Mouse (Mus musculus) liver, adult 2 months (tissue): ENCODE results near the gene Acot8. TPM values are rescaled to one million over a fixed set of nuclear protein-coding genes. Genes with fewer than 3 reads are reported as not detected.

Experiments
- DNase-seq: peaks from one replicate; pipeline ENCODE4 v3.0.0-alpha.2; 2011; ENCODE audit warnings: low read depth, low spot score; ENCODE audit errors: extremely low read depth
- H3K27ac ChIP-seq: fragments of 200-500 bp; replicated peaks from 2 replicates; pipeline ENCODE4 v1.5.1; 2012; ENCODE audit warnings: low read depth, mild to moderate bottlenecking, control low read depth, inconsistent platforms, low read length; ENCODE audit not compliant: insufficient read depth
- H3K27me3 ChIP-seq: fragments of 200-500 bp; 2 replicates; pipeline ENCODE4 v1.6.1; 2012; ENCODE audit warnings: mild to moderate bottlenecking, moderate library complexity, low read length, inconsistent platforms; ENCODE audit not compliant: control insufficient read depth, insufficient read depth
- H3K36me3 ChIP-seq: fragments of 200-500 bp; 2 replicates; pipeline ENCODE4 v1.6.1; 2012; ENCODE audit warnings: low read length, inconsistent platforms; ENCODE audit not compliant: control insufficient read depth, insufficient read depth
- H3K4me1 ChIP-seq: fragments of 200-500 bp; 2 replicates; pipeline ENCODE4 v1.6.1; 2011; ENCODE audit warnings: low read length; ENCODE audit not compliant: control insufficient read depth, insufficient read depth
- H3K4me3 ChIP-seq: fragments of 200-500 bp; 2 replicates; pipeline ENCODE4 v1.5.1; 2011; ENCODE audit warnings: low read depth, mild to moderate bottlenecking, control low read depth, low read length, moderate library complexity; ENCODE audit not compliant: insufficient read depth
- H3K79me2 ChIP-seq: fragments of 200-500 bp; 2 replicates; pipeline ENCODE4 v1.6.1; 2012; ENCODE audit warnings: inconsistent platforms, mild to moderate bottlenecking, low read length, moderate library complexity; ENCODE audit not compliant: control insufficient read depth, insufficient read depth
- H3K9ac ChIP-seq: fragments of 200-500 bp; 2 replicates; pipeline ENCODE4 v1.6.1; 2012; ENCODE audit warnings: low read depth, mild to moderate bottlenecking, control low read depth, inconsistent platforms, low read length
- CTCF ChIP-seq: fragments of 200-500 bp; IDR thresholded peaks from 2 replicates; pipeline ENCODE4 v1.5.1; 2011; ENCODE audit warnings: low read depth, low read length, control low read depth
- POLR2A ChIP-seq: fragments of 200-500 bp; IDR thresholded peaks from 2 replicates; pipeline ENCODE4 v1.6.1; 2011; ENCODE audit warnings: low read length, control low read depth; ENCODE audit not compliant: insufficient read depth; ENCODE audit errors: extremely low read depth
- WGBS: fragments of 180-500 bp; shearing (Covaris S2); methylation state at CpG from one replicate; pipeline ENCODE4 v1.1.7; 2018; 5-methylcytosine and 5-hydroxymethylcytosine counted together
- polyA plus RNA-seq: library from polyadenylated mRNA; depleted of rRNA; stranded (reverse); fragments of >200 nt; gene quantifications from 2 replicates; pipeline ENCODE4 v1.2.3, GENCODE M21; 2012
- total RNA-seq: library from RNA; depleted of rRNA; stranded (reverse); fragments of >200 nt; gene quantifications from 2 replicates; pipeline ENCODE4 v1.2.3, GENCODE M21; 2014

Acot8 gene
- total and polyA plus RNA-seq, 2 experiments: 25.8 to 46.1 TPM

GRCm38 (mm10) chr2:164761502-164761901 is 43.2 kb downstream of the Acot8 start:
- H3K79me2 ChIP-seq: no peaks in the 10 kb centered on the region
- no peaks in the 10 kb centered on the region for H3K27me3 ChIP-seq
- no peak for DNase-seq
- no peaks in the 10 kb centered on the region for H3K4me1 ChIP-seq
- no peak overlapping the region for H3K9ac ChIP-seq
- WGBS: 100% methylated on average over 2 of the region's 2 CpGs
- peaks cover 28% of the 10 kb centered on the region for H3K36me3 ChIP-seq
- no peak overlapping the region for H3K27ac ChIP-seq
- TF ChIP-seq CTCF: no peak
- no peak for TF ChIP-seq POLR2A
- H3K4me3 ChIP-seq: no peak overlapping the region

DNA sequence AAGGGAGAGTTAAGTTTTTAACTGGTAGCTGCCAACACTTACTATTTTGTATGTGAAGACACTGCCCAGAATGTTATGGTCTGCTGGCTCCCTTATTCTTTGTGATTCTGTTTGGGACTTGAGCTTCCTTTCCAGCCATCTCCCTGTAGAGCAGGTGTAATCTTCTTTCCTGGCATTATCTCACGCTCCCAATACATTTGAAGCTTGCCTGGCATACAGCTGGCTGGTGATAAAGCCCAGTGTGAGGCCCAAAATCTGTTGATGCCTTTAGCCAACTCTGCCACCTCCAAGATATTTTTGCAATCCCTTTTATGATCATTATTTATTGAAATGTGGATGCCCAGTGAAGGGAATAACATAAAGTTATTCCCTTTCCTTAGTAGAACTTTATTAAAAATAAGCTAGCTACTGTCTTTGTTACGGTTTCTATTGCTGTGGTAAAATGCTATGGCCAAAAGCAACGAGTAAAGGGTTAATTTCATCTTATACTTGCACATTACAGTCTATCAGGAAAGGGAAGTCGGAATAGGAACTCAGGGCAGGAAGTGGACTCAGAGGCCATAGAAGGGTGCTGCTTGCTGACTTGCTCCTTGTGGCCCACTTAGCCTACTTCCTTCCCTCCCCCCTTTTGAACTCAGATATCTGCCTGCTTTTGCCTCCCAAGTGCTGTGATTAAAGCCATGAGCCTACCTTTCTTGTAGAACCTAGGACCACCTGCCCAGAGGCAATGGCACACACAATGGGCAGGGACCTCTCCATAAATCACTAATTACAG is 44.4 kb downstream of the Acot8 start:
- peaks cover 37% of the 10 kb centered on the region for H3K36me3 ChIP-seq
- TF ChIP-seq CTCF (no peak), POLR2A (no peak)
- H3K27me3 ChIP-seq: no peaks in the 10 kb centered on the region
- no peaks in the 10 kb centered on the region for H3K79me2 ChIP-seq
- H3K4me1 ChIP-seq: no peaks in the 10 kb centered on the region
- 68% methylated on average over 4 of the region's 4 CpGs for WGBS
- H3K9ac ChIP-seq: no peak overlapping the region
- no peak overlapping the region for H3K4me3 ChIP-seq
- DNase-seq: peak; percentile 27
- no peak overlapping the region for H3K27ac ChIP-seq

DNA sequence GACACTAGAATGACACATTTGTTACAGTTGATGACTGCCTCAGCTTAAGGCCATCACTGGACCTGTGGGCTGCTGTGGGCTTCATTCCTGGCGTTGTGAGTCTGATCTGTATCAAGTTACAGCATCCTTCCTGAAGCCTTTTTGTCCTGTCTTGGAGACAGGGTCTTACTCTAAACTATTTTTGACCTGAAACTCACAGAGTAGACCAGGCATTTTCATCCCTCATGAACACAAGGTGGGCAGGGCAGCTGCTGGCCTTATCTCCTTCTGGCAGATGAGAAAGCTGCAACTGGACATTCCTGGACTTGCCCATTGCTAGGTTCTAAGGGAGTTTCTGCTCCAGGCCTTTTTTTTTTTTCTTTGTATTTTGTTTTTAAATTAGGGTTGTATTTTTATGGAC is 46.0 kb downstream of the Acot8 start:
- no peak for TF ChIP-seq POLR2A
- no peak for TF ChIP-seq CTCF
- DNase-seq: no peak
- Histone ChIP-seq H3K4me3 (no peak overlapping the region), H3K27ac (no peak overlapping the region), H3K79me2 (no peaks in the 10 kb centered on the region), H3K9ac (no peak overlapping the region), H3K36me3 (peaks cover 50% of the 10 kb centered on the region), H3K4me1 (no peaks in the 10 kb centered on the region), H3K27me3 (no peaks in the 10 kb centered on the region)
- 82% methylated on average over 1 of the region's 1 CpGs for WGBS

DNA sequence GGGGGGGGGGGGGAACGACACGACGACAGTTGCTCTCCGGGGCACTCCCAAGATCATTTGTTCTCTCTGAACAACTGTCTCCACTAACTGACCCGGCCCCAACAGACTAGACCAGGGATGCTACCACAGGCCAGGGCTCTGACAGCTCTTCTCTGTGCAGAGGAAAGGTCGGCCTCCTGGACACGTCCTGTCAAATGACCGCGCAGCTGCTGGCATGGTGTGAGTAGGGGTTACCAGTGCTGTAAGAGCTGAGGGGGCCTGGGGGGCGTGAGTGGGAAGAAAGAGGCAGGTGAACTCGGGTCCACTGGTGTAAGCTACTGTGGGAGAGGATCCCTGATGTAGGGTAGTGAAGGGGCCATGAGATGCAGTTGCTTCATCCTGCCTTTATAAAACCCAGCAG is 46.8 kb downstream of the Acot8 start:
- Histone ChIP-seq H3K4me3 (no peak overlapping the region), H3K4me1 (no peaks in the 10 kb centered on the region), H3K36me3 (peaks cover 53% of the 10 kb centered on the region), H3K79me2 (no peaks in the 10 kb centered on the region), H3K27ac (no peak overlapping the region), H3K27me3 (no peaks in the 10 kb centered on the region), H3K9ac (no peak overlapping the region)
- 87% methylated on average over 11 of the region's 11 CpGs for WGBS
- TF ChIP-seq POLR2A: no peak
- TF ChIP-seq CTCF: no peak
- DNase-seq: no peak

DNA sequence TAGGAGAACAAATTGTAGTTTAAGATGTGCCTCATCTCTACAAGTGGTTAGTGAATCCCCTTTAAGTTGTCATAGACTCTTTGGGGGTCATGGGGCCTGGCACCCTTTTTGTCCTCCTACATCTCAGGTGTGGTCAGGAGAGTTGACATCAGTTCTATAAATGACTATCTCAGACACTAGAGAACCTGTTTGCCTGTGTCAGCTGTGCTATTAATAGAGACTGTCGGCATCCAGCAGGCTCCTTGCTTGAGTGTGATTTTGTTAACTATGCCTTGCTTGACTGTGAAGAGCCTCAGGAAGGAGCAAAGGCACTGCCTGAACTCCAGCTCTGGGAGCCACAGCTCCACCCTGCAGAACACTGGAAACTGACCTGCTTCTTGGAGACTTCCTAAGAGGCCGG is 49.9 kb downstream of the Acot8 start:
- no peak for TF ChIP-seq POLR2A
- TF ChIP-seq CTCF: no peak
- no peak overlapping the region for H3K27ac ChIP-seq
- peaks cover 49% of the 10 kb centered on the region for H3K36me3 ChIP-seq
- no peaks in the 10 kb centered on the region for H3K27me3 ChIP-seq
- no peaks in the 10 kb centered on the region for H3K79me2 ChIP-seq
- H3K9ac ChIP-seq: no peak overlapping the region
- DNase-seq: no peak
- WGBS: 83% methylated on average over 2 of the region's 2 CpGs
- 0 out of 2 replicates have a peak, but pooled peaks cover 2% of the 10 kb centered on the region for H3K4me1 ChIP-seq
- H3K4me3 ChIP-seq: no peak overlapping the region

GRCm38 (mm10) chr2:164754105-164754504 is 50.6 kb downstream of the Acot8 start:
- Histone ChIP-seq H3K27ac (no peak overlapping the region), H3K9ac (no peak overlapping the region), H3K27me3 (no peaks in the 10 kb centered on the region), H3K4me3 (no peak overlapping the region), H3K36me3 (peaks cover 44% of the 10 kb centered on the region), H3K79me2 (no peaks in the 10 kb centered on the region), H3K4me1 (0 out of 2 replicates have a peak, but pooled peaks cover 2% of the 10 kb centered on the region)
- DNase-seq: no peak
- WGBS: 73% methylated on average over 11 of the region's 11 CpGs
- TF ChIP-seq POLR2A (no peak), CTCF (no peak)
